Mouse (Mus musculus): ENCODE results near the gene Wbp1l. TPM values are rescaled to one million over a fixed set of nuclear protein-coding genes. Genes with fewer than 3 reads are reported as not detected.
A peak's percentile ranks its signal among the peaks of the same experiment; 100 is the strongest.

The Wbp1l gene
- total and polyA plus RNA-seq, 3 experiments: 52.9 to 70.0 TPM; not detected in 1

DNA sequence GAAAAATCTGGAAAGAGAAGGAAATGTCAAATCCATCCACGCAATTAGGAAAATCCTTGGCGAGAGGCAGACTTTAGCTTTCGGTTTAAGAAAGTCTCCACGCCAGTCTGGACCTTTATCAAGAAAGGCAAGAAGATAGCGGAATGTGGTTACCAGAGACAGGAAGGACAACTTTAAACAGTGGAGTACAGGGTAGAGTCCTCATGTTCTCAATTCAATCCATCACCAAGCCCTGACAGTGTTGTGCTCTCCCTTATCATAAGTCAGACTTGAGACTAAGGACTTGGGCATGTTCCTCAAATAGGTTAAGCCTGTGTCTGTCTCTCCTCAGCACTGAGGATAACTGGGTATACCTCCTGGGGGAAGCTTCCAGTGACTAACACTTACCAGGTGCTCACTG is 70.9 kb downstream of the Wbp1l start (continued):
- TF ChIP-seq RCOR1 (IDR thresholded peaks at IDR 0.05; ENCODE audit: low read depth, low read length) (peak; percentile 67), ZMIZ1 (IDR thresholded peaks at IDR 0.05; ENCODE audit: low read depth, low read length) (no peak), ETS1 (IDR thresholded peaks at IDR 0.05; ENCODE audit: low read depth, low read length) (peak; percentile 76), SMC3 (IDR thresholded peaks at IDR 0.05; ENCODE audit: low read depth, low read length) (peak; percentile 56), MYC (IDR thresholded peaks at IDR 0.05; ENCODE audit: low read depth, low read length) (peak; percentile 93), ZNF384 (IDR thresholded peaks at IDR 0.05; ENCODE audit: low read depth, low read length) (0 out of 2 replicates have a peak, but pooled peaks have one; percentile 23), CHD2 (IDR thresholded peaks at IDR 0.05; ENCODE audit: low read length) (no peak)

DNA sequence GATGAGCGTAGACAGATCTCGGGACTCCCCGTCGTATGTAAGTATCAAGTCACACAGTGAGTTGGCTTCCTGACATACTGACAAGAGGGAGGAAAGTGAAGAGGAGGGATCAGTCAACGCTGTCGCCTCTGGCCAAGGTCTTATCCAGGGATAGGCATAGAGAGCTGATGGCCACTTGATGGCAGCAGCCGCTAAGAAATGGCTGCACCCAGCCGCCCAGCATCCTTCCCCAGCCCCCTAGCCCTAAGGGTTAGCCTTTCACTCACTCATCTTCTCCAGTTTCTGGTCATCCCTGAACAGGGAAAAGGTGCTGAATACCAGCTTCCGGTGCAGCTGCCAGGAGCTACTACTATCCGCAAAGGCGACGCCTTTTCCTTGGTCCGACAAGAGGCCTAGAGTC is 71.8 kb downstream of the Wbp1l start:
- peak overlapping the region; percentile 25 to 39 for H3K4me3 ChIP-seq (ENCODE audit: control insufficient read depth in 1 of 2, insufficient read depth in 1 of 2, low read depth in 2 of 2, low read length in 2 of 2)
- DNase-seq (ENCODE audit: low read depth, low spot score): peak; percentile 80
- peak overlapping the region; percentile 27; the same call in 1 of the 2 replicates for H3K9ac ChIP-seq (ENCODE audit: control insufficient read depth, low read depth, low read length, poor library complexity, severe bottlenecking)
- H3K4me1 ChIP-seq (ENCODE audit: control insufficient read depth in 1 of 2, insufficient read depth in 2 of 2, low read length in 2 of 2): peaks cover 6 to 27% of the 10 kb centered on the region in 2 experiments
- no peak overlapping the region for H3K27ac ChIP-seq (ENCODE audit: control insufficient read depth, low read depth, low read length)
- peaks cover 0 to 18% of the 10 kb centered on the region in 2 experiments; a peak in 2 of 4 replicates for H3K36me3 ChIP-seq (ENCODE audit: control insufficient read depth in 1 of 2, insufficient read depth in 2 of 2, low read length in 2 of 2)
- no peaks in the 10 kb centered on the region for H3K27me3 ChIP-seq (ENCODE audit: control insufficient read depth in 1 of 2, insufficient read depth in 2 of 2, low read length in 2 of 2)
- H3K9me3 ChIP-seq (replicated peaks; ENCODE audit: insufficient read depth, low read length): no peaks in the 10 kb centered on the region
- TF ChIP-seq NELFE (IDR thresholded peaks at IDR 0.05; ENCODE audit: low read depth, low read length) (no peak), POLR2AphosphoS2 (IDR thresholded peaks at IDR 0.05; ENCODE audit: low read length) (no peak), HCFC1 (IDR thresholded peaks at IDR 0.05; ENCODE audit: low read depth, low read length) (no peak), MAZ (IDR thresholded peaks at IDR 0.05; ENCODE audit: low read depth, low read length) (no peak; the same call in 1 of the 2 replicates), MYC (IDR thresholded peaks at IDR 0.05; ENCODE audit: low read depth, low read length) (no peak), BHLHE40 (IDR thresholded peaks at IDR 0.05; ENCODE audit: borderline replicate concordance, low read depth, low read length) (no peak), POLR2AphosphoS5 (IDR thresholded peaks at IDR 0.05; ENCODE audit: borderline replicate concordance, low read depth, low read length) (no peak), USF1 (IDR thresholded peaks at IDR 0.05; ENCODE audit: low read depth, low read length) (no peak), CHD2 (IDR thresholded peaks at IDR 0.05; ENCODE audit: low read length) (no peak), CTCF (IDR thresholded peaks at IDR 0.05 in 2 of 3, conservative IDR thresholded peaks at IDR 0.05 in 1 of 3; ENCODE audit: control insufficient read depth in 1 of 3, insufficient read depth in 1 of 3, low read depth in 2 of 3, low read length in 3 of 3, poor library complexity in 1 of 3, severe bottlenecking in 1 of 3) (peak; percentile 85 to 100 (median 99); a peak in 5 of 6 replicates), TCF12 (IDR thresholded peaks at IDR 0.05; ENCODE audit: low read depth, low read length) (no peak), ZNF384 (IDR thresholded peaks at IDR 0.05; ENCODE audit: low read depth, low read length) (no peak), ELF1 (IDR thresholded peaks at IDR 0.05; ENCODE audit: low read depth, low read length) (no peak), RCOR1 (IDR thresholded peaks at IDR 0.05; ENCODE audit: low read depth, low read length) (no peak), JUND (IDR thresholded peaks at IDR 0.05; ENCODE audit: low read depth, low read length) (no peak), SIN3A (IDR thresholded peaks at IDR 0.05; ENCODE audit: low read length) (0 out of 2 replicates have a peak, but pooled peaks have one; percentile 57), SMC3 (IDR thresholded peaks at IDR 0.05; ENCODE audit: low read depth, low read length) (peak; percentile 98), ZMIZ1 (IDR thresholded peaks at IDR 0.05; ENCODE audit: low read depth, low read length) (no peak), ETS1 (IDR thresholded peaks at IDR 0.05; ENCODE audit: low read depth, low read length) (no peak), TAL1 (IDR thresholded peaks at IDR 0.05; ENCODE audit: low read length) (no peak), KAT2A (conservative IDR thresholded peaks at IDR 0.05; ENCODE audit: low read depth, low read length) (no peak), RAD21 (IDR thresholded peaks at IDR 0.05; ENCODE audit: low read depth, low read length) (no peak; the same call in none of the 2 replicates), NRF1 (IDR thresholded peaks at IDR 0.05; ENCODE audit: insufficient read depth, low read depth, low read length, poor library complexity, severe bottlenecking) (no peak), POLR2A (IDR thresholded peaks at IDR 0.05; ENCODE audit: control insufficient read depth in 1 of 2, insufficient read depth in 1 of 2, low read depth in 1 of 2, low read length in 2 of 2, poor library complexity in 1 of 2) (no peak), ZC3H11A (IDR thresholded peaks at IDR 0.05; ENCODE audit: low read depth, low read length) (peak; percentile 100), MEF2A (IDR thresholded peaks at IDR 0.05; ENCODE audit: extremely low read depth, insufficient replicate concordance, low read depth, low read length, poor library complexity, severe bottlenecking) (no peak), MYB (IDR thresholded peaks at IDR 0.05; ENCODE audit: low read depth, low read length) (no peak), USF2 (IDR thresholded peaks at IDR 0.05; ENCODE audit: borderline replicate concordance in 1 of 2, insufficient read depth in 1 of 2, low read depth in 1 of 2, low read length in 2 of 2) (no peak), GATA1 (IDR thresholded peaks at IDR 0.05; ENCODE audit: low read depth, low read length) (no peak)
- H3K79me2 ChIP-seq (ENCODE audit: control insufficient read depth, insufficient read depth, low read length, poor library complexity): no peaks in the 10 kb centered on the region

Measured in MEL (cell line).